Mouse (Mus musculus) hindbrain, embryonic 14.5 days (tissue): Measurements from ENCODE around the gene Csrp2. TPM values are rescaled to one million over a fixed set of nuclear protein-coding genes. Genes with fewer than 3 reads are reported as not detected.

ENCODE experiments used
- ATAC-seq: fragments of 200-750 bp; cut with Nextera tagmentation; 2 replicates; pipeline ENCODE4 v1.8.0; 2017; ENCODE audit warnings: moderate number of reproducible peaks, mild to moderate bottlenecking, moderate TSS enrichment, moderate library complexity; ENCODE audit not compliant: low FRiP score
- DNase-seq: peaks from one replicate; pipeline ENCODE4 v3.0.0-alpha.2; 2015; ENCODE audit warnings: low spot score
- H3K27ac ChIP-seq: fragments of 300-500 bp; sonication (generic); 2 replicates; pipeline ENCODE4 v1.5.1; 2014; ENCODE audit warnings: mild to moderate bottlenecking, moderate library complexity
- H3K27me3 ChIP-seq: fragments of 300-500 bp; sonication (generic); 2 replicates; pipeline ENCODE4 v1.6.1; 2014; ENCODE audit warnings: mild to moderate bottlenecking, low read length, mixed read lengths; ENCODE audit not compliant: control insufficient read depth, insufficient read depth
- H3K36me3 ChIP-seq: fragments of 300-500 bp; sonication (generic); replicated peaks from 2 replicates; pipeline ENCODE4 v1.6.1; 2014; ENCODE audit not compliant: control insufficient read depth, insufficient read depth
- H3K4me1 ChIP-seq: fragments of 300-500 bp; sonication (generic); replicated peaks from 2 replicates; pipeline ENCODE4 v1.6.1; 2014; ENCODE audit warnings: antibody characterized with exemption, low read length, mixed read lengths; ENCODE audit not compliant: control insufficient read depth, insufficient read depth
- H3K4me2 ChIP-seq: fragments of 300-500 bp; sonication (generic); replicated peaks from 2 replicates; pipeline ENCODE4 v1.6.1; 2014; ENCODE audit warnings: mild to moderate bottlenecking, moderate library complexity
- H3K4me3 ChIP-seq: fragments of 300-500 bp; sonication (generic); replicated peaks from 2 replicates; pipeline ENCODE4 v1.5.1; 2014; ENCODE audit warnings: mild to moderate bottlenecking, low read length
- H3K9ac ChIP-seq: fragments of 300-500 bp; sonication (generic); 2 replicates; pipeline ENCODE4 v1.6.1; 2014
- H3K9me3 ChIP-seq: fragments of 300-500 bp; sonication (generic); 2 replicates; pipeline ENCODE4 v1.6.1; 2016; ENCODE audit warnings: low read length; ENCODE audit not compliant: control insufficient read depth
- WGBS: fragments of 180-500 bp; shearing (Covaris S2); extraction: QIAGEN DNeasy Blood & Tissue Kit; methylation state at CpG from one replicate; pipeline ENCODE4 v1.1.7; 2014; 5-methylcytosine and 5-hydroxymethylcytosine counted together
- polyA plus RNA-seq: library from polyadenylated mRNA; unstranded; fragments of >200 nt; fragmentation: Nextera tagmentation; extraction: Ambion mirVana; gene quantifications from 2 replicates; pipeline ENCODE4 v1.2.1, GENCODE M21; 2014

Gene Csrp2
- polyA plus RNA-seq, 1 experiment from 2014 or later: 128 TPM

DNA sequence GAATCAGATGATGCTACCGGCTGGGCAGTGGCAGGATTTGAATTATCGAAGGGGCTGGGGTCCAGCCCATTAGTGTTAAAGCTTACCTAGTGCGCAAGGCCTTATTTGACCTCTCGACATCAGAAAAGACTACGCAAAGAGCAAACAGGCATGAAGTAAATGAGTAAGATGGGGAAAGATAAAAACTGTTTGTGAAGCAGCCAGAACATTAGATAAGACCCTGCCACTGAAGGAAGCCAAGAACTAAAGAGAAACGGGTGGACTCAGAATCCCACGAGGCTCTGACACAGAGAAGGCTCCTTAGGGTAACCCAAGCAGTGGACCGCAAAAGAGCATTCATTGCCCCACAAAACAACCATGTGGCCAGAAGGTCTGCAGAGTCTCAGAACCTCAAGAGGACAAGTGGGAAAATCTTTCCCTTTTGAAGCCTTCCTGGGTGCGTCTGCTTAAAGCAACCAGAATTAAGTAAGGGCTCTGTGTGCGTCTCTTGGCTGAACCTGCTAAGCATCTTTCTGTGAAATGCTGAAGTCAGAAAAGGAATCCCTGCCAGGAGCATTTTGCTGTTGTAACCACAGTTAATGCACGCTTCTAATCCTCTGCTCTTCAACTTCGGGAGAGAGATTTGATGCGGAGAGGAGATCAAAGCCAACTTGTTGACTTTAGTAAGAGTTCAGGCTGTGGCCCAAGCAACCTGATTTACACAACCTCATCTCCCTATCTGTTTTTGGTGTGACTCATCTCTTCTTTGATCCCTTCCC, 19.7 kb upstream of the Csrp2 start:
- Histone ChIP-seq H3K9ac (no peak overlapping the region), H3K36me3 (no peaks in the 10 kb centered on the region), H3K4me3 (no peak overlapping the region), H3K4me1 (no peaks in the 10 kb centered on the region), H3K4me2 (no peak overlapping the region), H3K27ac (no peak overlapping the region), H3K9me3 (no peaks in the 10 kb centered on the region), H3K27me3 (no peaks in the 10 kb centered on the region)
- DNase-seq (no peak), ATAC-seq (no peak)
- WGBS: 73% methylated on average over 13 of the region's 13 CpGs

DNA sequence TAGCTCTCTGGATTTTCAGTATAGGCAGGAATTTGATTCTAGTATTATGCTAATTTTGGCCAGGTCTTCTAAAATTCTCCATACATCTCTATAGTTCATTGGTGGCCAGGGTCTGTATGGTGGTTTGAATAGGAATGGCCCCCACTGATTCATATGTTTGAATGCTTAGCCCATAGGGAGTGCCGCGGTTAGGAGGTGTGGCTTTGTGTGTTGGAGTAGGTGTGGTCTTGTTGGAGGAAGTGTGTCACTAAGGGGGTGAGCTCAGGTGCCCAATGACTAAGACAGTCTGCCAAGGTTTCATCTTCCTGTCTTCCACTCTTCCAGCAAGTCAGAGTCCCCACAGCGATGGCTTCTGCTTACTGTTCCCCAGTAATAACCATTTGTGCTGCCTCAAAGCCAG, 15.7 kb upstream of the Csrp2 start:
- H3K9me3 ChIP-seq: no peaks in the 10 kb centered on the region
- H3K4me1 ChIP-seq: no peaks in the 10 kb centered on the region
- H3K9ac ChIP-seq: no peak overlapping the region
- no peaks in the 10 kb centered on the region for H3K36me3 ChIP-seq
- no peak overlapping the region for H3K27ac ChIP-seq
- no peak overlapping the region for H3K4me3 ChIP-seq
- DNase-seq (no peak), ATAC-seq (no peak)
- no peak overlapping the region for H3K4me2 ChIP-seq
- WGBS: 97% methylated on average over 3 of the region's 3 CpGs
- H3K27me3 ChIP-seq: no peaks in the 10 kb centered on the region

DNA sequence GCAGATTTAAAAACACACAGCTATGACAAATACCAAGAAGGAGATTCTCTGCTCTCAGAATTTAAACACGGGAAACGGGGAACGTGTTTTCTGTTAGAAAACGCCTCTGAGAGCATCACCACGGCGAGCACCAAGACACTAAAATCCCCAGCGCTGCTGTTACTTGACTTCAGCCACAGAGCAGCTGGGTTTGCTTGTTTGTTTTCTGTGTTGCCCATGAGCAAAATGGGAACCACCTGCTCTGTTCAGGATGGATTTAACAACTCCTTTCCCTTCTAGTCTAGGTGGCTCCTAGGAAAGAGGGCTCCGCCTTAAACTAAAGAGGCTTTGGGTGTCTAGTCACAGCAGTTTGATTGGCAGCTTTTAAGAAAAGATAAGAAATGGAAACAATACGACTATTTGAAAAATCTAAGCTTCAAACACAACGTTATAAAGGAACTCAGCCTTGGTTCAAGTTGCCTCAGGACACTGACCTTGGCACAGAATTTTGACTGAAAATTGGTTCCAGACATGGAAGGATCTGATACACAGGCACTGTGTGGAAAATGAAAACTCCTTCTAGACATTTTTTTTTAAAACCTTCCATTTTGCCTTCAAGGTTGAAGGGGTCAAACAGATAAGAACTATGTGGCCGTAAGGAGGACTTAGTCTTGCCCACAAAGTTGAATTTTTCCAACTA, 2.8 kb upstream of the Csrp2 start:
- WGBS: 88% methylated on average over 11 of the region's 11 CpGs
- no peak overlapping the region for H3K4me2 ChIP-seq
- H3K9me3 ChIP-seq: no peaks in the 10 kb centered on the region
- no peaks in the 10 kb centered on the region for H3K36me3 ChIP-seq
- no peak for ATAC-seq
- H3K27ac ChIP-seq: no peak overlapping the region
- H3K9ac ChIP-seq: no peak overlapping the region
- H3K4me3 ChIP-seq: no peak overlapping the region
- no peak for DNase-seq
- H3K4me1 ChIP-seq: peaks cover 6% of the 10 kb centered on the region
- H3K27me3 ChIP-seq: no peaks in the 10 kb centered on the region

DNA sequence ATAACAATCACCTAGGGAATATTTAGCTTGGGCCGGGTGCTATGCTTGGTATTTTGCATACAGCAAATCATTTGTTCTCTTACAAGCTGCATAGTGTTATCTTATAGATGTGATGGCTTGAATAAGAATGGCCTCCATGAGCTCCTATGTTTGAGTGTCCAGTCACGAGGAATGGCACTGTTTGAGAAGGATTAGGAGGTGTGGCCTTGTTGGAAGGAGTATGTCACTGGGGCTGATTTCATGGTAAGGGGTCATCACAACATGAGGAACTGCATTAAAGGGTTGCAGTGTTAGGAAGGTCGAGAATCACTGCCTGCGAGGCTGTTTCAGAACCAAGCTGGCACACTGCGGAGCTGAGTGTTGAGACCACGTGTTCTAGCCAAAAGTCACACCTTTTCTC, 2.1 kb upstream of the Csrp2 start:
- H3K9ac ChIP-seq: no peak overlapping the region
- H3K27ac ChIP-seq: no peak overlapping the region
- no peak overlapping the region for H3K4me3 ChIP-seq
- no peak overlapping the region for H3K4me2 ChIP-seq
- WGBS: 97% methylated on average over 6 of the region's 6 CpGs
- ATAC-seq: no peak
- H3K36me3 ChIP-seq: no peaks in the 10 kb centered on the region
- no peaks in the 10 kb centered on the region for H3K27me3 ChIP-seq
- peaks cover 11% of the 10 kb centered on the region for H3K4me1 ChIP-seq
- DNase-seq: no peak
- H3K9me3 ChIP-seq: no peaks in the 10 kb centered on the region

DNA sequence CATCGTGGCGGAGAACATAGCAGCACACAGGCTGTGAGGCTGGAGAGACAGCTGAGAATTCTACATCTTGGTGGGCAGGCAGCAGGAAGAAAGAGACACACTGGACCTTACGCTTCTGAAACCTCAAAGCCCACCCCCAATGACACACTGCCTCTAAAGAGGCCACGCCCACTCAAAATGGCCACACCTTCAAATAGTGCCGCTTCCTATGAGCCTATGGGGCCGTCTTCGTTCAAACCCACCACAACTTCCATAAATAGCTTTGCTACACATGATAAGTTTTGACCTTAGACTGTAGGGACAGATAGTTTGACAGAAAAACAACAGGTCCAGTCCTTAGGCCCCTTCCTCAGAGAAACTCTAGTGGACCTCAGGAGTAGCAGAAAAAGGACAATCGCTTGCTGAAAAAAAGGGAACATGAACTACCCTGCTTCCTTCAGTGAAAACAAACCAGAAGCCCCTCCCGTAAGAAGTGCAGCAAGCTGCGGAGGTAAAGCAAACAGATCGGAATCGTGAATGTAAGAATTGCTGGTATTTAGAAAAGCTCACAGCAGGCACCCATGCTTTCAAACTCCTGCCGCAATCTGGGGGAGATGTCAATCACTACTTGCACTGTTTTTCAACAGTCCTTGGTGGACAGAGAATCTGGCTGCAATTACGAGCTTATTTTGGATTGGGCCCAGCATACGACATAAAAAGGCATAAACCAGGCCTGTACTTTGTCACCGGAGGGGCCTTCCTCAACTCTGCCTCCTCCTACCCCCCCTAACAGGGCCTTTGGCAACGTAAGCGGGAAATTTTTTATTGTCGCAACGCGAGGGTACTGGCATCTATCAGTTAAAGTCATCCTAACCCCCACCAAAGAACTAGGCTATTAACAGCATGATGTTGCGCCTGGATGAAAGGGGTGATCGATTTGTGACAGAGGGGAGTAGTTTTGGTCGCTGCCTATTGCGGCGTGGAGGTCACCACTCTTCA, 886 bp upstream of the Csrp2 start:
- H3K4me2 ChIP-seq: peak overlapping the region; percentile 94
- H3K36me3 ChIP-seq: no peaks in the 10 kb centered on the region
- DNase-seq: peak; percentile 42
- peak overlapping the region; percentile 81 for H3K27ac ChIP-seq
- no peaks in the 10 kb centered on the region for H3K9me3 ChIP-seq
- WGBS: 17% methylated on average over 26 of the region's 26 CpGs
- ATAC-seq: no peak
- H3K4me1 ChIP-seq: peaks cover 11% of the 10 kb centered on the region
- H3K4me3 ChIP-seq: peak overlapping the region; percentile 73
- no peaks in the 10 kb centered on the region for H3K27me3 ChIP-seq
- H3K9ac ChIP-seq: peak overlapping the region; percentile 91

DNA sequence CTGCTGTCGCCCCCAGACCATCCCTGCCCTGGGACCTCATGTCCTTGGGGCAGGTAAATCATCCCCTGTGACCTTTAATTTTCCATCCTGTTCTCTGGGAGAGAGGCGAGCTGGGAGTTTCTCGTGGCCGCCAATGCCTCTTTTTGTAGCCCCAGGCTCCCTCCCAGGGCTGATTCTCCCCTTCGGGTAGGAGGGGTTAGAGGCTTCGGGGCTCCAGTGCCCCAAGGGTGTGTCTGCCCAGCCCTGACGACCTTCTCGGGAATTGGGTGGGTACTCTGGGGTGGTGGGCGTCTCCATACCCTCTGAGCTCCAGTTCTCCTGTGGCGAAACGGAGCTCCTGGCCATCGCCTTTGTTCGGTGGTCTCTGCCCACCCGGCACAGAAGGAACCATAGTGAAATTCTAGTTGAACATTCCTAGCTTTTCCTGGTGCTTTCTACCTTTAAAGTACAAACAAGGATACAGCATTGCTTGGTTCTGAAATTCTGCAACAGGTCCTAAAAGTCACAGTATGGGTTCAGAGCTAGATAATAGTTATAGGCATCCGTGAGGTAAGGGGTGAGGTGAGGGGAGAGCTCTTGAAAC, 870 bp downstream of the Csrp2 start:
- peak overlapping the region; percentile 94 for H3K4me2 ChIP-seq
- peak overlapping the region; percentile 76 for H3K27ac ChIP-seq
- peak overlapping the region; percentile 91 for H3K9ac ChIP-seq
- H3K27me3 ChIP-seq: no peaks in the 10 kb centered on the region
- peak overlapping the region; percentile 73 for H3K4me3 ChIP-seq
- H3K9me3 ChIP-seq: no peaks in the 10 kb centered on the region
- no peaks in the 10 kb centered on the region for H3K36me3 ChIP-seq
- peak; percentile 62 for ATAC-seq
- peaks cover 11% of the 10 kb centered on the region for H3K4me1 ChIP-seq
- no peak for DNase-seq
- WGBS: under 1% methylated on average over 15 of the region's 15 CpGs

DNA sequence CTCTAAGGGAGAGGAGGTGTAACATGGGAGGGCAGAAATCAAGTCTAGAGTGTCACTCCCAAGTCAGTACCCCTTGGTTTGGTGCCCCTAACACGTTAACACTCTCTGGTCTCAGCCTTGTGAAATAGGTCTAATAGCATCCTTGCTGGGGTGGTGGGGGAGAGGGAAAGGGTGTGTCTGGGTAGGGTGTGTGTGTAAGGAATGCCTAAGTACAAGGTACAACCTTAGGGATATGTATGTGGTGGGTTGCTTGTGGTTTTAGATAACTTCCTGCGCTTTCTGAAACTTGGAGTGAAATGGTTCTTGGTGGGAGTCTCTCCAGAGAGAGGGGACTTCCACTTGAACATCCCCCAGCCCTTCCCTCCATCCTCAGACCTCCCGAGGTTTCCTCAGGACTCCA, 2.3 kb downstream of the Csrp2 start:
- Histone ChIP-seq H3K4me2 (peak overlapping the region; percentile 94), H3K9me3 (no peaks in the 10 kb centered on the region), H3K36me3 (no peaks in the 10 kb centered on the region), H3K9ac (no peak overlapping the region), H3K27ac (no peak overlapping the region), H3K4me1 (peaks cover 17% of the 10 kb centered on the region), H3K4me3 (no peak overlapping the region; the same call in 1 of the 2 replicates), H3K27me3 (no peaks in the 10 kb centered on the region)
- DNase-seq (no peak), ATAC-seq (no peak)
- WGBS: 82% methylated on average over 3 of the region's 3 CpGs

DNA sequence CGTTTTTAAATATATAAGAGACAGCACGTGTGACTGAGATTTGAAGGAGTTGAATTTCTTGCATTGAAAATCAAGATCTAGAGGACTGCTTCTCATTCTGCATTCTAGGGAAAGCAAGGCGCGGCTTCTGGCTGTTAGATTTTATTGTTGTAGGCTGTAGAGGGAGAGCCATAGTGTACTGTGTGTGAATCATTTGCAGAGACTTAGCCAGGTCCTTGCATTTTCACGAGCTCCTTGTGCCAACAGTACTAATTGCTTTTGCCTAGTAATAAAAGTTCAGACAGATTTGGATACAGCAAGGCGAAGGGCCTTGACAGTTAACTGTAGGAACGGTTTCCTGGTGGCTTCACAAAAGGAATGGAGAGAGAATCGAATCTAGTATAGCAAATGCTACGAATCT, 3.0 kb downstream of the Csrp2 start:
- ATAC-seq (no peak), DNase-seq (no peak)
- WGBS: 75% methylated on average over 9 of the region's 9 CpGs

DNA sequence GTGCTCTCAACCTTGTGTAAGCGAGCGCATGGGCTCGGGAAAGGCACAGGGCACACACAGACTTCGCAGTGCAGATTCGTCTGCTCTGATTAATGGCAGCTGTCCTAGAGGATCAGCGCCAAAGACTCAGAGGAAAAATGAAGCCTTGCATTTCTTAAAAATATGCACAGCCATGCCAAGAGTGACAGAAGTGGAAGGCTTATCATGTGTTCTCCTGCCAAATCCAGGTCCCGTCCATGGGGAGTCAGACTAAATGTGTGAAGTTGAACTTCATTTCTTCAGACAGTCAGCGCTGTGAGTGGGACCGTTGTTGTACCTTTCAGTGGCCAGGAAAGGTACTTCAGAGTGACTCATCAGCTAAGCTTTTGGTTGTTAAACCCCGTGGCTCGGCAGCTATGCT, 7.9 kb downstream of the Csrp2 start:
- Histone ChIP-seq H3K4me1 (peaks cover 45% of the 10 kb centered on the region), H3K36me3 (no peaks in the 10 kb centered on the region), H3K9me3 (no peaks in the 10 kb centered on the region), H3K27me3 (no peaks in the 10 kb centered on the region), H3K4me2 (no peak overlapping the region), H3K9ac (no peak overlapping the region), H3K4me3 (no peak overlapping the region), H3K27ac (no peak overlapping the region)
- ATAC-seq (no peak), DNase-seq (no peak)
- 65% methylated on average over 11 of the region's 11 CpGs for WGBS

More for the DNA sequence above, 3.0 kb downstream of the Csrp2 start:
- Histone ChIP-seq H3K9me3 (no peaks in the 10 kb centered on the region), H3K36me3 (no peaks in the 10 kb centered on the region), H3K27me3 (no peaks in the 10 kb centered on the region), H3K4me3 (no peak overlapping the region), H3K27ac (no peak overlapping the region), H3K4me2 (no peak overlapping the region; the same call in 1 of the 2 replicates), H3K4me1 (peaks cover 19% of the 10 kb centered on the region), H3K9ac (no peak overlapping the region)
